Mouse (Mus musculus): ENCODE measurements at regions not wholly inside any gene's neighbourhood (a gene's known extent, or its start where the extent isn't known, plus 50 kb on each side); places are given as distances from the start of the nearest gene placed in this dataset.

GRCm38 (mm10) chrX:99225111-99225752 lies 89.3 kb downstream of the Efnb1 start:
- WGBS, result 51% methylated on average over 7 of the region's 7 CpGs
- no peaks in the 10 kb centered on the region for H3K4me1 ChIP-seq (replicated peaks)
- H3K9me3 ChIP-seq, result no peaks in the 10 kb centered on the region
- H3K27ac ChIP-seq (replicated peaks), result no peak overlapping the region
- H3K9ac ChIP-seq, result no peak overlapping the region
- no peak overlapping the region for H3K4me2 ChIP-seq
- peaks cover 11% of the 10 kb centered on the region; the same call in 1 of the 2 replicates for H3K27me3 ChIP-seq
- H3K4me3 ChIP-seq, result no peak overlapping the region
- ATAC-seq (ENCODE audit: low FRiP score, low read depth), result peak; percentile 66
- H3K36me3 ChIP-seq, result no peaks in the 10 kb centered on the region

- Histone ChIP-seq H3K9me3 (no peaks in the 10 kb centered on the region), H3K4me3 (no peak overlapping the region), H3K9ac (no peak overlapping the region), H3K36me3 (no peaks in the 10 kb centered on the region), H3K27me3 (peaks cover 22% of the 10 kb centered on the region; the same call in 1 of the 2 replicates), H3K4me1 (replicated peaks) (0 out of 2 replicates have a peak, but pooled peaks cover 1% of the 10 kb centered on the region), H3K4me2 (no peak overlapping the region), H3K27ac (replicated peaks) (no peak overlapping the region)
- no peak for ATAC-seq (ENCODE audit: low FRiP score, low read depth)
- 78% methylated on average over 5 of the region's 5 CpGs for WGBS
These were observed 86.1 kb downstream of the Efnb1 start for GRCm38 (mm10) chrX:99222017-99222416.

GRCm38 (mm10) chrX:99220674-99221455 lies 84.9 kb downstream of the Efnb1 start:
- Histone ChIP-seq H3K27ac (replicated peaks) (no peak overlapping the region), H3K27me3 (peaks cover 17% of the 10 kb centered on the region; the same call in 1 of the 2 replicates), H3K36me3 (no peaks in the 10 kb centered on the region), H3K4me2 (no peak overlapping the region), H3K9ac (no peak overlapping the region), H3K4me3 (no peak overlapping the region), H3K9me3 (no peaks in the 10 kb centered on the region), H3K4me1 (replicated peaks) (peaks cover 7% of the 10 kb centered on the region; the same call in 1 of the 2 replicates)
- no peak for ATAC-seq (ENCODE audit: low FRiP score, low read depth)
- WGBS, result 35% methylated on average over 8 of the region's 8 CpGs

DNA sequence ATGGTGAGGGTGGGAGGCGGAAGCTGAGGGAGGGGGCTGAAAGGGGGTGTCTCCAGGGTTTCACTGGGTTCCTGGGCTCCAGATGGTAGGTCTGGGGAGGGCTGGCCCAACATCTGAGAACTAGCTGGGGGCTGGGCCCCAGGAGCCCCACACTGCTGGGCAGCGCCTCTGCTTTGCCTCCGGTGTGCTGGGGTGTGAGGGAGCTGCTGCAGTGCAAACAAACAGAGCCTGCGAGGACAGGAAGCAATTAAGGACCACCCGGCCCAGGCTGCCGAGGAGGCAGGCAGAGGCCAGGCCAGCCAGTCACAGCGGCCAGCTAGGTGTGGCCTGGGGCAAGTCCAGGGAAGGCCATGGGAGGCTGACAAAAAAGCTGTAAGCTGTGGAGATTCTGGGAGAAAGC lies 82.3 kb downstream of the Efnb1 start:
- H3K27ac ChIP-seq (replicated peaks), result no peak overlapping the region
- no peak for ATAC-seq (ENCODE audit: low FRiP score, low read depth)
- H3K9me3 ChIP-seq, result no peaks in the 10 kb centered on the region
- no peaks in the 10 kb centered on the region for H3K36me3 ChIP-seq
- peaks cover 7% of the 10 kb centered on the region; the same call in 1 of the 2 replicates for H3K4me1 ChIP-seq (replicated peaks)
- H3K4me2 ChIP-seq, result no peak overlapping the region
- no peak overlapping the region for H3K4me3 ChIP-seq
- 56% methylated on average over 7 of the region's 7 CpGs for WGBS
- no peak overlapping the region for H3K9ac ChIP-seq
- H3K27me3 ChIP-seq, result peaks cover 16% of the 10 kb centered on the region; the same call in 1 of the 2 replicates

- ATAC-seq (ENCODE audit: low FRiP score, low read depth), result peak; percentile 74
- H3K9ac ChIP-seq, result peak overlapping the region; percentile 46
These were observed 80.9 kb downstream of the Efnb1 start for GRCm38 (mm10) chrX:99216633-99217459.

GRCm38 (mm10) chrX:99215931-99216330 lies 80.0 kb downstream of the Efnb1 start:
- H3K27me3 ChIP-seq, result peaks cover 18% of the 10 kb centered on the region; the same call in 1 of the 2 replicates
- 51% methylated on average over 5 of the region's 5 CpGs for WGBS

More at GRCm38 (mm10) chrX:99216633-99217459, 80.9 kb downstream of the Efnb1 start:
- Histone ChIP-seq H3K27me3 (peaks cover 18% of the 10 kb centered on the region; the same call in 1 of the 2 replicates), H3K4me1 (replicated peaks) (peaks cover 7% of the 10 kb centered on the region; the same call in 1 of the 2 replicates), H3K4me2 (peak overlapping the region; percentile 58), H3K36me3 (no peaks in the 10 kb centered on the region), H3K4me3 (peak overlapping the region; percentile 37), H3K27ac (replicated peaks) (peak overlapping the region; percentile 45; the same call in 1 of the 2 replicates), H3K9me3 (no peaks in the 10 kb centered on the region)
- 21% methylated on average over 44 of the region's 60 CpGs for WGBS

GRCm38 (mm10) chrX:99215111-99215510 lies 79.2 kb downstream of the Efnb1 start:
- Histone ChIP-seq H3K27me3 (peaks cover 15% of the 10 kb centered on the region; the same call in 1 of the 2 replicates), H3K9me3 (no peaks in the 10 kb centered on the region), H3K27ac (replicated peaks) (no peak overlapping the region), H3K4me2 (no peak overlapping the region), H3K4me1 (replicated peaks) (peaks cover 7% of the 10 kb centered on the region; the same call in 1 of the 2 replicates), H3K36me3 (no peaks in the 10 kb centered on the region), H3K4me3 (no peak overlapping the region), H3K9ac (no peak overlapping the region)
- no peak for ATAC-seq (ENCODE audit: low FRiP score, low read depth)
- WGBS, result 58% methylated on average over 7 of the region's 7 CpGs

More at GRCm38 (mm10) chrX:99215931-99216330, 80.0 kb downstream of the Efnb1 start:
- no peaks in the 10 kb centered on the region for H3K36me3 ChIP-seq
- H3K27ac ChIP-seq (replicated peaks), result no peak overlapping the region
- no peak overlapping the region for H3K4me2 ChIP-seq
- H3K9ac ChIP-seq, result no peak overlapping the region
- H3K4me1 ChIP-seq (replicated peaks), result peaks cover 7% of the 10 kb centered on the region; the same call in 1 of the 2 replicates
- no peak overlapping the region for H3K4me3 ChIP-seq
- no peak for ATAC-seq (ENCODE audit: low FRiP score, low read depth)
- no peaks in the 10 kb centered on the region for H3K9me3 ChIP-seq

DNA sequence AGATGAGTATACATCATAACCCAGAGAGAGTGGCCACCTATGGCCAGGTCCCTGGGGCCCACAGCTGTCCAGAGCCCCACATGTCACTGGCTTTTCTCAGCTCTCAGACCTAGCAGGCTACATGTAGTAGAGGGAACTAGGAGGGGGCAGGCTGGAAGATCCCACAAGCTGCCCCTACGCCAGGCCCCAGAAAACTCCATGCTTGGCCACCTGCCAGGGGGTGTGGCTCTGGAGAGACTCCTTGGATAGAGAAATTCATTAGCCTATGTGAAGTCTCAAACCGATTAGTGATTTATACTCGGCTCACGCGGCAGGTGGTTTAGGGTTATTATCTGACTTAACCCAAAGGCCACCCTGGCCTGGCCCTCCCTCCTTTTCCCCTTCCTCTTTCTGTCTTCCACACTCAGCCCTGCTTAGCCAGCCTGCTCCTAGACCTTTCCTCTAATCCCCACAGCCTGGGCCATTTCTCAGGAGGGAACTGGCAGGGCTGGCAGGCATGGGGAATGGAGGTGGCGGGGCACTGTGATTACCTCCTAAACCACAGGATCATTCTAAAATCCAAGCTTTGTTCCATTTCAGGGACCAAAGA lies 77.7 kb downstream of the Efnb1 start:
- ATAC-seq (ENCODE audit: low FRiP score, low read depth), result 0 out of 2 replicates have a peak, but pooled peaks have one; percentile 24

DNA sequence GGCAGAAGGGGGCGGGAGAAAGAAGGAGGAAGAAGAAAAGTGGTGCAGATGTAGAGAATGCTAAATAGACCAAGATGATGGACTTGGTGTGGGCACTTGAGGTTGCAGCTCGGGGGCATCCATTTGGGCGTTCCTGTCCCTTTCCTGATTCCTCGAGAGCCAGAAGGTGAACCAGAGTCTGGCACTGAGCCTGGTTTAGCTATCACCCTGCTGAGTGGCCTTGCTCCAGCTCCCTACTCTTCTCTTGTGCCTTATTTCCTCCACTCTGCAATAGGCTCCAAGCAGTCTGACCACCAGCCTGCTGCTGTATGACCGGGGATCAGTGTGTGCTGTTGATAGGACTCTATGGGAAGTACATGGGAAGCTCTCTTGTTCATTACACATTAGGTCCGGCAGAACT lies 68.1 kb downstream of the Efnb1 start:
- no peaks in the 10 kb centered on the region for H3K9me3 ChIP-seq
- peaks cover 18% of the 10 kb centered on the region; the same call in 1 of the 2 replicates for H3K27me3 ChIP-seq
- H3K4me1 ChIP-seq (replicated peaks), result peaks cover 9% of the 10 kb centered on the region; the same call in 1 of the 2 replicates
- no peak overlapping the region for H3K27ac ChIP-seq (replicated peaks)
- no peak overlapping the region for H3K4me2 ChIP-seq
- 75% methylated on average over 6 of the region's 6 CpGs for WGBS
- H3K36me3 ChIP-seq, result no peaks in the 10 kb centered on the region
- no peak for ATAC-seq (ENCODE audit: low FRiP score, low read depth)
- no peak overlapping the region for H3K4me3 ChIP-seq
- H3K9ac ChIP-seq, result no peak overlapping the region

More for the DNA sequence above, 77.7 kb downstream of the Efnb1 start:
- Histone ChIP-seq H3K4me1 (replicated peaks) (peaks cover 7% of the 10 kb centered on the region; the same call in 1 of the 2 replicates), H3K27ac (replicated peaks) (no peak overlapping the region), H3K4me2 (no peak overlapping the region), H3K36me3 (no peaks in the 10 kb centered on the region), H3K9me3 (no peaks in the 10 kb centered on the region), H3K9ac (no peak overlapping the region), H3K27me3 (peaks cover 16% of the 10 kb centered on the region; the same call in 1 of the 2 replicates), H3K4me3 (no peak overlapping the region)
- WGBS, result 48% methylated on average over 6 of the region's 6 CpGs

- no peak overlapping the region for H3K9ac ChIP-seq
- H3K36me3 ChIP-seq, result no peaks in the 10 kb centered on the region
- H3K4me2 ChIP-seq, result no peak overlapping the region
- H3K27me3 ChIP-seq, result 0 out of 2 replicates have a peak, but pooled peaks cover 2% of the 10 kb centered on the region
- no peaks in the 10 kb centered on the region for H3K9me3 ChIP-seq
- ATAC-seq (ENCODE audit: low FRiP score, low read depth), result no peak
- 84% methylated on average over 7 of the region's 7 CpGs for WGBS
- peaks cover 17% of the 10 kb centered on the region for H3K4me1 ChIP-seq (replicated peaks)
- H3K27ac ChIP-seq (replicated peaks), result no peak overlapping the region
- H3K4me3 ChIP-seq, result no peak overlapping the region
These were observed 65.2 kb downstream of the Efnb1 start for GRCm38 (mm10) chrX:99201081-99201480.

DNA sequence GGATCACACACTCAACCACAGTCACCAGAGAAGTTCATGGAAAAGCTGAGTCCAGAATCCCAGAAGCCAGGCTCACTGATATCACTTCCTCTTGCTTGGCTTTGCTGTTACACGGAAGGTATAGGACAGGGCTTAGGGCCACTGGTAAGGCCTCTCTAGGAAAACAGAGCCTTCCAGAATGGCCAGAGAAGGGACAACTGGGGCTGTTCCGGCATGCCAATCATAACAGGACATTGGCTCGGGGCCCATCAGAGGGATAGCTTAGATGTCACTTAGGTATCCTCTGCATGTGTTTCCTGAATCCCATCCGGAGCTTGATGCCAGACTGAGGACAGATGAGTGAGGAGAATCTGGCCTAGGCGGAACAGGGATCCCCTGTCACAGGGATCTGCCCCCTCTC lies 63.7 kb downstream of the Efnb1 start:
- no peak for ATAC-seq (ENCODE audit: low FRiP score, low read depth)
- Histone ChIP-seq H3K4me3 (no peak overlapping the region), H3K9me3 (no peaks in the 10 kb centered on the region), H3K27ac (replicated peaks) (peak overlapping the region; percentile 84), H3K36me3 (no peaks in the 10 kb centered on the region), H3K27me3 (0 out of 2 replicates have a peak, but pooled peaks cover 2% of the 10 kb centered on the region), H3K9ac (no peak overlapping the region), H3K4me1 (replicated peaks) (peaks cover 17% of the 10 kb centered on the region), H3K4me2 (no peak overlapping the region)
- 67% methylated on average over 5 of the region's 5 CpGs for WGBS

Measured in hindbrain, embryonic 15.5 days (tissue).